Mouse (Mus musculus) embryonic facial prominence, embryonic 12.5 days (tissue): ENCODE measurements around the gene Fblim1. TPM values are rescaled to one million over a fixed set of nuclear protein-coding genes. Genes with fewer than 3 reads are reported as not detected.

Experiments used
- ATAC-seq: fragments of 200-750 bp; cut with Nextera tagmentation; 2 replicates; pipeline ENCODE4 v1.8.0; 2017; ENCODE audit not compliant: insufficient number of reproducible peaks, insufficient read depth, low FRiP score, low TSS enrichment
- H3K27ac ChIP-seq: fragments of 300-500 bp; sonication (generic); 2 replicates; pipeline ENCODE4 v1.5.1; 2016; ENCODE audit warnings: mild to moderate bottlenecking
- H3K27me3 ChIP-seq: fragments of 300-500 bp; sonication (generic); 2 replicates; pipeline ENCODE4 v1.6.1; 2016; ENCODE audit warnings: mild to moderate bottlenecking, moderate library complexity
- H3K36me3 ChIP-seq: fragments of 300-500 bp; sonication (generic); 2 replicates; pipeline ENCODE4 v1.6.1; 2016; ENCODE audit warnings: mild to moderate bottlenecking
- H3K4me1 ChIP-seq: fragments of 300-500 bp; sonication (generic); 2 replicates; pipeline ENCODE4 v1.6.1; 2016
- H3K4me2 ChIP-seq: fragments of 300-500 bp; sonication (generic); replicated peaks from 2 replicates; pipeline ENCODE4 v1.6.1; 2016; ENCODE audit warnings: mild to moderate bottlenecking, moderate library complexity
- H3K4me3 ChIP-seq: fragments of 300-500 bp; sonication (generic); 2 replicates; pipeline ENCODE4 v1.5.1; 2016; ENCODE audit warnings: mild to moderate bottlenecking
- H3K9ac ChIP-seq: fragments of 300-500 bp; sonication (generic); 2 replicates; pipeline ENCODE4 v1.6.1; 2016; ENCODE audit warnings: mild to moderate bottlenecking, moderate library complexity
- H3K9me3 ChIP-seq: fragments of 300-500 bp; sonication (generic); 2 replicates; pipeline ENCODE4 v1.6.1; 2016; ENCODE audit warnings: mild to moderate bottlenecking, moderate library complexity
- WGBS: fragments of 180-500 bp; shearing (Covaris S2); methylation state at CpG from one replicate; pipeline ENCODE4 v1.1.7; 2016; 5-methylcytosine and 5-hydroxymethylcytosine counted together
- polyA plus RNA-seq: library from polyadenylated mRNA; unstranded; fragments of >200 nt; fragmentation: Nextera tagmentation; extraction: Ambion mirVana; gene quantifications from 2 replicates; pipeline ENCODE4 v1.2.1, GENCODE M21; 2016

Gene Fblim1
- polyA plus RNA-seq, 1 experiment from 2014 or later = 77.2 TPM

DNA sequence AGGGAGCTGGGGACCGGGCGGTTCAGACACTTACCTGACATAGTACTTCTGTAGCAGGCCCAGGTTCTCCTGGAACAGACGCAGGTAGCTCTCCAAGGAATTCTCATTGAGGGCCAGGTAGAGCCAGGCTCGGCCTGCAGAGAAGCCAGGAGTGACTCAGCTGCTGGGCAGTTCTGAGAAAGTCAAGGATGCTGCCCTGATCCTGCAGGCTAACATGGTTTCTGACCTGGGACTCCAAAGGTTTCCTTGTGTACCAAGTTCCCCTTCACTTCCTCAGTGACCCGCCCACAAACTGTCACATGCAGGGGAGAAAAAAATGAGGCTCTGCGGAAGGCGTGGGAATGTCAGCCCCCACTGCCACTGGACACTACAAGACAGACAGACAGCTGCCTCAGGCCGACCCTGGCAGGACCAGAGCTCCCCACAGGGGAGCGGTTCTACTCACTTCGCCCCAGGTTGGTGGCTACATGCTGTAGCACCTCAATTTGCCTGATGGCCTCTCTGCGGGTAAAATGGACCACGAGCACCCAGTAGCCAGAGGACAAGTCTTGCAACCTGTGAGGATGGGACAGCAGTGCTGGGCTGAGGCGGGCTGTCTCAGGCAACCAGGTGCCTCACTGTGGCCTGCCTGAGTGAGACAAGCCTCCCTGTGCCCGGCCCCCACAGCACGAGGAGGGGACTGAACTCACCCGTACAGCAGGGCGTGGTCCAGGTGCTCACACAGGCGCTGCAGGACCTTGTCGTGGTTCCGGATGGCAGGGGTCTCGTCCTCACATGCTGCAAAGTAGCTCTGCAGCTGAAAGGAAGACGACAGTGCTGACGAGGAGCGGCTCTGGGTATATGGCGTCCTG is 36.3 kb upstream of the Fblim1 start:
- Histone ChIP-seq H3K9ac (no peak overlapping the region), H3K4me1 (peaks cover 6% of the 10 kb centered on the region; the same call in 1 of the 2 replicates), H3K27me3 (no peaks in the 10 kb centered on the region), H3K9me3 (no peaks in the 10 kb centered on the region), H3K4me3 (no peak overlapping the region), H3K4me2 (no peak overlapping the region), H3K36me3 (peaks cover 55% of the 10 kb centered on the region), H3K27ac (no peak overlapping the region)
- 90% methylated on average over 25 of the region's 25 CpGs for WGBS
- no peak for ATAC-seq

DNA sequence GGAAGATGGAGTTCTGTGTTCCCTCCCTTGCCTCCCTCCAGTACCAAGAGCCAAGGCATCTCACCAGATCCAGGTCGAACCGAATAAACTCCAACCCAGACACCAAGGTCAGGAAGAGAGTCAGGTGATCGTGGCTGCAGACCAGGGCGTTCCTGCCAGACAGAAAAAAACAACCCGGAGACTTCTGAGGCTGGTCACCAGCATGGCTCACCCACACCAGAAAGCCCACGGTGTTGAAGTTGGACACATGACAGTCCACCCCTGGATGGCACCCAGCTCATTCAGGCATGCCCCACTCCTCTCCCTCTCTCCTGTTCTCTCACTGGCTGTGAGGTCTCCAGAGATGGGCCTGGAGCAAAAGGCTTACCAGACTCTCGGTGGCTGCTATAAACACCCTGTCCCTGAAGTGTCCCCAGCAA is 35.5 kb upstream of the Fblim1 start:
- peaks cover 6% of the 10 kb centered on the region; the same call in 1 of the 2 replicates for H3K4me1 ChIP-seq
- no peak overlapping the region for H3K4me3 ChIP-seq
- no peak overlapping the region for H3K4me2 ChIP-seq
- H3K36me3 ChIP-seq = peaks cover 60% of the 10 kb centered on the region
- ATAC-seq = no peak
- H3K27me3 ChIP-seq = no peaks in the 10 kb centered on the region
- no peaks in the 10 kb centered on the region for H3K9me3 ChIP-seq
- WGBS = 90% methylated on average over 7 of the region's 7 CpGs
- H3K27ac ChIP-seq = no peak overlapping the region
- no peak overlapping the region for H3K9ac ChIP-seq

DNA sequence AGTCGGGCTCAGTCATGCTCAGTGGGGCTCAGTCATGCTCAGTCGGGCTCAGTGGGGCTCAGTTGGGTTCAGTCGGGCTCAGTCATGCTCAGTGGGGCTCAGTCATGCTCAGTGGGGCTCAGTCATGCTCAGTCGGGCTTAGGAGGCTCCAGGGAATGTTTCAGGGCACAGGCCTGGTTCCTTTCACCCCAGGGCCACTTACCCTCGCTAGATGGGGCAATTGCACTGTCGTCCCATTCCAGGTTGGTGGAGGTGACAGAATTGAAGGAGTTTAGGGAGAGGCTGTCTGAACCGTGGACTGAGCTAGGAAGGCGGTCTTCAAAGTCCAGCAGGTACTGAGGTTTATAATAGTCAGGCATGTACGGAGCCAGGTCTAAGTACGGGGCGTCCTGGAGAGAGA is 33.6 kb upstream of the Fblim1 start:
- ATAC-seq = no peak
- WGBS = 69% methylated on average over 11 of the region's 11 CpGs

DNA sequence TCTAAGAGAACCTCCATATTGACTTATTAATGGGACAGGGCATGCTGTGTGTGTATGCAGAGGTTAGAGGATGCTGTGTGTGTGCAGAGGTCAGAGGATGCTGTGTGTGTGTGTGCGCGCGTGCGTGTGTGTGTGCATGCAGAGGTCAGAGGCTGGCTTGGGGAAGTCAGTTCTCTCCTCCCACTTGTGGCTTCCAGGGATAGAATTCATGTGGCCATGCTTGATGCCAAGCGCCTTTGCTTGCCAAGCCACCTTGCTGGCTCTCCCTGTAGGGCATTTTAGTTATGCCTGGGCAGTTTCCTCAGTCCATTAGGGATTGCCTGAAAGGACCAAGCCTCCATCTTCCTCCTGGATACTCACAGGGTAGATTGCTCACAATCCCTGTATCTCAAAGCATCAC is 30.8 kb upstream of the Fblim1 start:
- H3K27me3 ChIP-seq = no peaks in the 10 kb centered on the region
- no peak overlapping the region for H3K4me2 ChIP-seq
- no peak overlapping the region for H3K27ac ChIP-seq
- no peaks in the 10 kb centered on the region for H3K9me3 ChIP-seq
- H3K9ac ChIP-seq = no peak overlapping the region
- 86% methylated on average over 5 of the region's 5 CpGs for WGBS
- no peak for ATAC-seq
- no peaks in the 10 kb centered on the region for H3K4me1 ChIP-seq
- H3K36me3 ChIP-seq = peaks cover 90% of the 10 kb centered on the region
- H3K4me3 ChIP-seq = no peak overlapping the region

More for the DNA sequence above, 33.6 kb upstream of the Fblim1 start:
- no peak overlapping the region for H3K9ac ChIP-seq
- H3K4me2 ChIP-seq = no peak overlapping the region
- no peak overlapping the region for H3K27ac ChIP-seq
- no peak overlapping the region for H3K4me3 ChIP-seq
- no peaks in the 10 kb centered on the region for H3K27me3 ChIP-seq
- H3K4me1 ChIP-seq = peaks cover 6% of the 10 kb centered on the region; the same call in 1 of the 2 replicates
- peaks cover 73% of the 10 kb centered on the region for H3K36me3 ChIP-seq
- no peaks in the 10 kb centered on the region for H3K9me3 ChIP-seq

DNA sequence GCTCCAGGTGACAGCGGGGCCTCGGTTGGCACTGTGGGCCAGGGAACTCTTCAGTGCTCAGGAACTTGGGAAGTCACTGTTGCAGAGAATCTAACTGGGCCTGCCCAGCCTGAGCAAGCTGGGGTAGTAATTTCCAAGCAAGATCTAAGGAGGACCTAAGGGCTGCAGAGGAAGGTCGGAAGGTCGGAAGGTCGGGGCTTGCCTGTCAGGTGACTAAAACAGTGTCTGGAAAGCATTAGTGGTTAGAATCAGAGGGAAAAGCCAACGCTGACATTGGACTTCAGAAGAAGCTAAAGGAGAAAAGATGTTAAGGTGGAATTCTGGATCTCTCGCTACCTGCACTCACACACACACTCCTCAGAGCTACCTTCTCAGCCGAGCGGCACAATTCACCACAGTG is 30.1 kb upstream of the Fblim1 start:
- Histone ChIP-seq H3K4me1 (no peaks in the 10 kb centered on the region), H3K36me3 (peaks cover 90% of the 10 kb centered on the region), H3K4me3 (no peak overlapping the region), H3K4me2 (no peak overlapping the region), H3K9ac (no peak overlapping the region), H3K27me3 (no peaks in the 10 kb centered on the region), H3K27ac (no peak overlapping the region), H3K9me3 (no peaks in the 10 kb centered on the region)
- WGBS = 45% methylated on average over 9 of the region's 9 CpGs
- no peak for ATAC-seq

DNA sequence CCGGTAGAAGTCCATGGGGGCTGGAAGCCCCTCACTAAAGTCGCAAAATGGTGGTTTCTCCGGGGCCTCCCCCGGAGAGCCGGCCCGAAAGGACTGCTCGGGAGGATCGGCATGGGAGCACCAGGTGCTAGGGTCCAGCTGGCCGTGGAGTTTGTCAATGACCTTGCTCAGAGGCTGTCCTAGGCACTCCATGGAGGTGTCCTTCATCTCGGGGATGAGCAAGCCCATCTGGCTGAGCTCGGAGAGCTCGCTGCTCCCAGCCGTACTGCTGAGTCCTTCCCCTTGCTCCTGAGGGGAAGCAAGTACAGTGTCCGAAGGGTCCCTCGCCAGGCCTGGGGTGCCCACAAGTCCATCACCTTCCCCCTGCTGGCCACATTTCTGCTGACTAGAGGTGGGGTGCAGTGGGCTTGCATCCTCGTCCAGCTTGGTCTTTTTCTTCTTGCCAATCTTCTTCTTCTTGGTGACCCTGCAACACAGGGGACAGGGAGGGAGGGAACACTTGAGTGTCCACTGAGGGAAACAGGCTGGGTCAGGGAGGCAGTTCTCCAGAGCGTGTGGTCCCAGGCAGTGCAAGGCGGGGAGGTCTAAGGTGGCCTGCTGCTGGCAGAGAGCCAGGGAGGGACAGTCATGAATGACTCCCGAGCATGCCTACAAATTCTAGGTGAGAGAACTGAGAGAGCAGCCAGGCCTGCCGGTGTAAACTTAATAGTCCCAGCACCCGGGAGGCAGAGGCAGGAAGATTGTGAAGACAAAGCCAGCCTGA is 26.4 kb upstream of the Fblim1 start:
- 93% methylated on average over 21 of the region's 21 CpGs for WGBS
- no peak for ATAC-seq
- peaks cover 94% of the 10 kb centered on the region for H3K36me3 ChIP-seq

DNA sequence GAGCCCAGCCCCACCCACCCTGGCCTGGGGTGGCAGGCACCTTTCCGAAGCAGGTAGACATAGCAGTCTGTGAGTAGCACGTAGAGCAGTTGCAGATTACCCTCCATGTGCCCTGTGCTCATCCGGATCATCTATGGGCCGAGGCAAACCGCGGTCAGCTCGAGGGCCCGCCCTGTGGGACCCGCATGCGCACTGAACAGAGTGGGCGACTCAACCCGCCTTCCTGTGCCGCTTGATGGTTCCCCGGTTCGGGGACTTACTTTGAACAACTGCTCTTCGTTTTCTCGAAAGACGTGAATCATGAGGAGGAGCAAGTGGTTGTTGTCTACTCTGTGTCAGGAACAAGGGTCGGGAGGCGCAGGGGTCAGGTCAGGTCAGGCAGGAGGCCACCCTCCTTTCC is 25.4 kb upstream of the Fblim1 start:
- no peak overlapping the region for H3K9ac ChIP-seq
- no peak overlapping the region for H3K4me3 ChIP-seq
- no peaks in the 10 kb centered on the region for H3K4me1 ChIP-seq
- H3K36me3 ChIP-seq = peaks cover 90% of the 10 kb centered on the region
- no peak for ATAC-seq
- H3K27ac ChIP-seq = no peak overlapping the region
- H3K27me3 ChIP-seq = no peaks in the 10 kb centered on the region
- WGBS = 93% methylated on average over 20 of the region's 20 CpGs
- H3K9me3 ChIP-seq = no peaks in the 10 kb centered on the region
- H3K4me2 ChIP-seq = no peak overlapping the region

More for the DNA sequence above, 26.4 kb upstream of the Fblim1 start:
- Histone ChIP-seq H3K27ac (no peak overlapping the region), H3K9ac (no peak overlapping the region), H3K4me2 (no peak overlapping the region), H3K9me3 (no peaks in the 10 kb centered on the region), H3K4me1 (no peaks in the 10 kb centered on the region), H3K27me3 (no peaks in the 10 kb centered on the region), H3K4me3 (no peak overlapping the region)

DNA sequence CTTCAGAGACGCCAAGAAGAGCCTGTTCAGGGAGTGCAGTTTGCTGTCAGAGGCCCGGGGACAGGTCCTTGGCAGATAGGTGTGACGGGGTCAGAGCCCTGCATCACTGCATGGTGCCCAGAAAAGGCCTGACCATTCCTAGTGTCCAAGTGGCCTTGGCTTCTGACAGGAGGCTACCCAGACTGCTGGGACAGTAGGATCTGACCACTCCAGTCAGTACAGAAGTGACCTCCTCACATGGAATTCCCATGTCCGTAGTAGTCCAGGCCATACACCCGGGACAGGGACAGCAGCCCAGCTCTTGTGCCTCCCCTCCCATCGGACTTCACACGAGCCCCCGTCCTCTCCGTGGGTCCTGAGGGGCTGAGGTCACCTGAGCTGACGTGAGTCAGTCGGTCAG is 24.1 kb upstream of the Fblim1 start:
- H3K9me3 ChIP-seq = no peaks in the 10 kb centered on the region
- no peak for ATAC-seq
- H3K36me3 ChIP-seq = peaks cover 94% of the 10 kb centered on the region
- no peak overlapping the region for H3K9ac ChIP-seq
- no peak overlapping the region for H3K4me3 ChIP-seq
- H3K4me1 ChIP-seq = no peaks in the 10 kb centered on the region
- H3K27me3 ChIP-seq = no peaks in the 10 kb centered on the region
- H3K27ac ChIP-seq = no peak overlapping the region
- 93% methylated on average over 11 of the region's 11 CpGs for WGBS
- H3K4me2 ChIP-seq = no peak overlapping the region

DNA sequence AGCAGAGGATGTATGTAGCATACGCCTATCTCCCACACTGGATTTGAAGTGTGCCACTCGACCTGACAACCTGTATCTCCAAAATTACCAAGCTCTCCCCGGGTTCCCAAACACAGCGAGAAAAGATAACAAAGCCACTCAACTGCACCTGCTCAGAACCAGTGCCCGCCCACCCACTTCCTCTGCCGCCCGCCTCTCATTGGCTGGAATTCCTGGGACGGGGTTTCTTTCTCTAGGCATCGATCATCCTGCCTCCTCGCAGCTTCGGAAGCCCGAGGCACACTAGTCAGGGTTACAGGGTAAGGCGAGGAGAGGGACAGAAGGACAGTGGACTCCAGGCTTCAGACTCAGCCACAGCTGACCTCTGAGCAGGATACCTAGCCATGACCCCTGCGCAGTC is 22.8 kb upstream of the Fblim1 start:
- H3K9me3 ChIP-seq = no peaks in the 10 kb centered on the region
- no peak overlapping the region for H3K9ac ChIP-seq
- peaks cover 85% of the 10 kb centered on the region for H3K36me3 ChIP-seq
- no peak overlapping the region for H3K4me2 ChIP-seq
- H3K4me1 ChIP-seq = no peaks in the 10 kb centered on the region
- whole genome bisulfite sequencing = 88% methylated on average over 14 of the region's 14 CpGs
- no peak overlapping the region for H3K27ac ChIP-seq
- no peaks in the 10 kb centered on the region for H3K27me3 ChIP-seq
- no peak for ATAC-seq
- H3K4me3 ChIP-seq = no peak overlapping the region

DNA sequence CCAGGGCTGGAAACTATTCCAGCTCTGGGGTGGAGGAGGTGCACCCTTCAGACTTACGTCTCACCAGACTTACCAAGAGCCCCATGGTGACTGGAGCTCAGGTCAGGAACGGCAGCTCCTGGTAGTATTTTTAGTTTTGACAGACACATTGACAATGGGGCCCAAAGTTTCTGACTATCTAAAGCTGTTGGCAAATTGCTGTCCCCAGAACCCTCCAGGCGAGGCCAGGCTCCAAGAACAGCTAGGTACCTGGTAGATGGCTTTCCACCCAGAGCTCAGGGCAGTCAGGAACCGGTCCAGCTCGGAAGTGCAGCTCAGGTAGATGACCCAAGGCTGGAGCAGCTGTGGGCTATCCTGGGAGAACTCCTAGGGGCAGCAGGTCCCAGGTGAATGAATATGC is 21.6 kb upstream of the Fblim1 start:
- H3K9ac ChIP-seq = no peak overlapping the region
- H3K4me1 ChIP-seq = no peaks in the 10 kb centered on the region
- peaks cover 74% of the 10 kb centered on the region for H3K36me3 ChIP-seq
- no peaks in the 10 kb centered on the region for H3K9me3 ChIP-seq
- WGBS = 86% methylated on average over 5 of the region's 5 CpGs
- no peak overlapping the region for H3K4me2 ChIP-seq
- no peaks in the 10 kb centered on the region for H3K27me3 ChIP-seq
- no peak overlapping the region for H3K4me3 ChIP-seq
- ATAC-seq = no peak
- H3K27ac ChIP-seq = no peak overlapping the region

DNA sequence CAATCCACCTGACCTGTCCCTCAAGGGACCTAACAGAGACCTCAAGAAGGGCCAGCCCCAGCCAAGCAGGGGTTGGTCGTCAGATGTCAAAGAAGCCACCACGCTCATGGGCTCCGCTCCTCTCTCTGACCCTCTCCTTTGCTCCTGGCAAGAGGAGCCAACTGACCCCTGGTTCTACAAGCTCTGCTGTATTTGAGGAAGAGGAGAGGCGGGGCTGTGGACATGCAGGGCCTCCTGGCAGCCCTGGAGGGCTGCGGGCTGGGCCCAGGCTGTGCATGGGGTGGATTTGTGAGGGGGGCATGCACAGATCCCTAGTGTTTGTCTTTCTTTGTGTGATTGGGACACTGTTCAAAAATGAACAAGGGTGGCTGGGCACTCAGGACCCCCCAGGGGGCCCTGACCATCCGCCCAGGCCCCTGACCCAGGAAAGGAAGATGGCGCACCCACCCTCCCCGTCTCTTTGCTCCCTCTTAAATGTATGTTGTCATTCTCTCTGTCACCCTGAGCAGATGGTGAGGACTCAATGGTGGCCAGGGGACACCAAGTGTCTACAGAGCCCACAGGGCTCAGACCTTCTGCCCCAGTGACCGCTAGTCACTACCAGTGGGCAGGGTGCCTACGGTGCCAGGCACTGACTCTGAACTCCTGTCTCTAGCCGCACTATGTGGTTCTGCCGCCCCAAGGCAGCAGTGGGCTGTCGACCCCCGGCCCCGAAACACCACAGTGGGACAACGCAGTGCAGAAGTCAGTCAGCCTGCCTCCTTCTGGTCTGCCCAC is 20.1 kb upstream of the Fblim1 start:
- Histone ChIP-seq H3K27ac (no peak overlapping the region), H3K4me2 (no peak overlapping the region), H3K9ac (no peak overlapping the region), H3K36me3 (peaks cover 58% of the 10 kb centered on the region), H3K4me3 (no peak overlapping the region), H3K4me1 (no peaks in the 10 kb centered on the region), H3K27me3 (no peaks in the 10 kb centered on the region), H3K9me3 (no peaks in the 10 kb centered on the region)
- 93% methylated on average over 16 of the region's 16 CpGs for WGBS
- ATAC-seq = no peak
